Mouse (Mus musculus) heart, embryonic 13.5 days (tissue): ENCODE measurements around the gene Fam208b. TPM values are rescaled to one million over a fixed set of nuclear protein-coding genes. Genes with fewer than 3 reads are reported as not detected.
A peak's percentile ranks its signal among the peaks of the same experiment; 100 is the strongest.

ENCODE experiments used
- ATAC-seq: fragments of 200-750 bp; cut with Nextera tagmentation; 2 replicates; pipeline ENCODE4 v1.8.0; 2017; ENCODE audit warnings: moderate TSS enrichment; ENCODE audit not compliant: insufficient number of reproducible peaks, low FRiP score, low TSS enrichment; ENCODE audit errors: extremely low read depth
- H3K27ac ChIP-seq: fragments of 300-500 bp; sonication (generic); replicated peaks from 2 replicates; pipeline ENCODE4 v1.5.1; 2015; ENCODE audit warnings: moderate library complexity, mild to moderate bottlenecking, inconsistent platforms
- H3K27me3 ChIP-seq: fragments of 300-500 bp; sonication (generic); replicated peaks from 2 replicates; pipeline ENCODE4 v1.6.1; 2015; ENCODE audit warnings: mild to moderate bottlenecking, inconsistent platforms
- H3K36me3 ChIP-seq: fragments of 300-500 bp; sonication (generic); 2 replicates; pipeline ENCODE4 v1.6.1; 2015; ENCODE audit warnings: mild to moderate bottlenecking, inconsistent platforms
- H3K4me1 ChIP-seq: fragments of 300-500 bp; sonication (generic); 2 replicates; pipeline ENCODE4 v1.6.1; 2015; ENCODE audit warnings: inconsistent platforms
- H3K4me2 ChIP-seq: fragments of 300-500 bp; sonication (generic); 2 replicates; pipeline ENCODE4 v1.6.1; 2015; ENCODE audit warnings: inconsistent platforms, mild to moderate bottlenecking, moderate library complexity
- H3K4me3 ChIP-seq: fragments of 300-500 bp; sonication (generic); 2 replicates; pipeline ENCODE4 v1.5.1; 2015; ENCODE audit warnings: moderate library complexity, mild to moderate bottlenecking, inconsistent platforms
- H3K9ac ChIP-seq: fragments of 300-500 bp; sonication (generic); 2 replicates; pipeline ENCODE4 v1.6.1; 2015; ENCODE audit warnings: inconsistent platforms, mild to moderate bottlenecking, moderate library complexity
- H3K9me3 ChIP-seq: fragments of 300-500 bp; sonication (generic); 2 replicates; pipeline ENCODE4 v1.6.1; 2016; ENCODE audit warnings: inconsistent platforms
- WGBS: fragments of 180-500 bp; shearing (Covaris S2); methylation state at CpG from one replicate; pipeline ENCODE4 v1.1.7; 2015; ENCODE audit warnings: mixed read lengths; 5-methylcytosine and 5-hydroxymethylcytosine counted together
- polyA plus RNA-seq: library from polyadenylated mRNA; unstranded; fragments of >200 nt; fragmentation: Nextera tagmentation; extraction: Ambion mirVana; gene quantifications from 2 replicates; pipeline ENCODE4 v1.2.1, GENCODE M21; 2015

Gene Fam208b
- polyA plus RNA-seq, 1 experiment from 2014 or later, result 9.3 TPM

DNA sequence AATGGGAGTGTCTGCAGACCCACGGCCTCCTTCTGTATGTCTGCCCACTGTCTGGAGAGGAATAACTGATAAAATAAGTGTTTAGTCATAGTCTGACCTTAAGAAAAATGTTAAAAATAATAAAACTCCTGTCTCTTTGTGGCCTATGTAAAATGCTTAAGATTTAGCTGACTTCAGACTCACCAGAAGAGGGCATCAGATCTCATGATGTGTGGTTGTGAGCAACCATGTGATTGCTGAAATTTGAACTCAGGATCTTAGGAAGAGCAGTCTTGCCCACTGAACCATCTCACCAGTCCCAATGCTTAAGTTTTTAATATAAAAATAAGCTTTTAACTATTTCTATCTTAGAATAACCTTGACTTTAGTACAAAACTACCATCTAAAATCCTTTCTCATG is 47.8 kb downstream of the Fam208b start:
- H3K9me3 ChIP-seq, result no peaks in the 10 kb centered on the region
- no peak for ATAC-seq
- H3K4me3 ChIP-seq, result no peak overlapping the region
- WGBS, result 86% methylated on average over 1 of the region's 1 CpGs
- H3K27me3 ChIP-seq, result no peaks in the 10 kb centered on the region
- H3K4me2 ChIP-seq, result no peak overlapping the region
- H3K4me1 ChIP-seq, result no peaks in the 10 kb centered on the region
- H3K9ac ChIP-seq, result no peak overlapping the region
- H3K36me3 ChIP-seq, result peaks cover 88% of the 10 kb centered on the region
- H3K27ac ChIP-seq, result no peak overlapping the region

GRCm38 (mm10) chr13:3547856-3548255 is 63.1 kb downstream of the Fam208b start:
- ATAC-seq, result no peak
- Histone ChIP-seq H3K27ac (no peak overlapping the region), H3K36me3 (peaks cover 50% of the 10 kb centered on the region), H3K4me2 (no peak overlapping the region), H3K4me1 (peaks cover 36% of the 10 kb centered on the region), H3K9ac (no peak overlapping the region), H3K27me3 (no peaks in the 10 kb centered on the region), H3K4me3 (no peak overlapping the region), H3K9me3 (no peaks in the 10 kb centered on the region)
- 86% methylated on average over 6 of the region's 6 CpGs for WGBS

DNA sequence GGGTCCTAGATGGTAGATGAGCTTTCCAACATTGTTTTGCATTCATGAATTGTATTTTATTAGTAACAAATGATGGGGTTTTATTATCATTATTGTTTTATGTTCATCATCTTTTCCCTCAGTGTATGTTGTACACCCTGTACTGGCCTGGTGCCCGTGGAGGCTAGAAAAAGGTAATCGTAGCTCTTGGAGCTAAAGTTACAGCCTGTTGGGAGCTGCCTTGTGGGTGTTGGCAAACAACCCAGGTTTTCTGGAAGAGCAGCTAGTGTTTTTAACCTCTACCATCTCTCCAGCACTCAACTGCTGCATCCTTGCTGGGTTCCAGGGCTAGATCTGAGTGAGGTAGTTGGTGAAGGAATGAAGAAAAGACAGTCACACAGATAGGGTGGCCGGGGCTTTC is 63.5 kb downstream of the Fam208b start:
- Histone ChIP-seq H3K9me3 (no peaks in the 10 kb centered on the region), H3K4me1 (peaks cover 38% of the 10 kb centered on the region), H3K4me3 (no peak overlapping the region), H3K4me2 (no peak overlapping the region), H3K36me3 (peaks cover 46% of the 10 kb centered on the region), H3K9ac (no peak overlapping the region), H3K27ac (no peak overlapping the region), H3K27me3 (no peaks in the 10 kb centered on the region)
- WGBS, result 76% methylated on average over 3 of the region's 3 CpGs
- ATAC-seq, result no peak

- no peak overlapping the region for H3K9ac ChIP-seq
- no peak for ATAC-seq
- H3K4me1 ChIP-seq, result peaks cover 60% of the 10 kb centered on the region
- H3K27me3 ChIP-seq, result no peaks in the 10 kb centered on the region
- H3K9me3 ChIP-seq, result no peaks in the 10 kb centered on the region
- H3K27ac ChIP-seq, result peak overlapping the region; percentile 45; the same call in 1 of the 2 replicates
- H3K4me2 ChIP-seq, result no peak overlapping the region
- peaks cover 28% of the 10 kb centered on the region for H3K36me3 ChIP-seq
- 64% methylated on average over 5 of the region's 5 CpGs for WGBS
- H3K4me3 ChIP-seq, result no peak overlapping the region
These were observed 66.0 kb downstream of the Fam208b start for GRCm38 (mm10) chr13:3544925-3545324.

DNA sequence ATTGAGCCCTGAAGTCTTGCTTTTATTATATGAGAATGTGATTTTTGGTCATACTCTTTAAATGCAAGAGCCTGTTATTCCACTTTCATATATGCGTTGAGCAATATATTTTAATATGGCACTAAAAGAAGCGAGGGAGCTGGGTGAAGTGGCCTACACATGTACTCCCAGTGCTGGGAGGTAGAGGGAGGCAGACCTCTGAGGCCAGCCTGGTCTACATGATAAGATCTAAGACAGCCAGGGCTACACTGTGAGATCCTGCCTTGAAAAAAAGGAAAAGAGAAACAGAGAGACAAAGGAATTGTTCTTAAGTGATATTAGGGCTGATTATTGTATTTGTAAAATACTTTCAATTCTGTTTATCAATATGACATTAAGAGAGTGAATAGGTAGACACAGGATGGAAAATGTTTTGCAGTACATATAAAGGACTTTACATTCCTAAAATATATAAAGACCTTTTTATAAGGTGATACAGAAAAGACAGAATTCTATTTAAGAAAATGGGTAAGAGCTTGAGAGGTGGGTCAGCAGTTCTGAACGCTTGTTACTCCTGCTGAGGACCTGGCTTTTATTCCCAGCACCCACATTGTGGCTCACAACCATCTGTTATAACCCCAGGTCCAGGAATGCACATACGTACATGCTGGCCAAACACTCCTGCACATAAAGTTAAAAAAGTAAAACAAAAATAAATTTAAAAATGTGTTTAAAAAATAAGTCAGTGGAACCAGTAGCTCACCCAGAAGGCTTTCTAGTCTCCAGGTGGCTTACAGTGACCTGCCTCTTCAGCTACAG is 66.6 kb downstream of the Fam208b start:
- Histone ChIP-seq H3K9ac (no peak overlapping the region), H3K27me3 (no peaks in the 10 kb centered on the region), H3K4me2 (no peak overlapping the region), H3K4me1 (peaks cover 66% of the 10 kb centered on the region), H3K4me3 (no peak overlapping the region), H3K27ac (peak overlapping the region; percentile 45; the same call in 1 of the 2 replicates), H3K9me3 (no peaks in the 10 kb centered on the region), H3K36me3 (peaks cover 22% of the 10 kb centered on the region)
- 91% methylated on average over 4 of the region's 4 CpGs for WGBS
- no peak for ATAC-seq

- peak overlapping the region; percentile 92 for H3K4me2 ChIP-seq
These were observed 69.6 kb downstream of the Fam208b start for GRCm38 (mm10) chr13:3541159-3541782.

GRCm38 (mm10) chr13:3540166-3540565 is 70.7 kb downstream of the Fam208b start:
- 53% methylated on average over 2 of the region's 2 CpGs for WGBS
- ATAC-seq, result no peak

More at GRCm38 (mm10) chr13:3541159-3541782, 69.6 kb downstream of the Fam208b start:
- Histone ChIP-seq H3K27ac (no peak overlapping the region), H3K9ac (no peak overlapping the region; the same call in 1 of the 2 replicates), H3K9me3 (no peaks in the 10 kb centered on the region), H3K27me3 (no peaks in the 10 kb centered on the region), H3K4me3 (no peak overlapping the region), H3K36me3 (peaks cover 8% of the 10 kb centered on the region; the same call in 1 of the 2 replicates), H3K4me1 (peaks cover 61% of the 10 kb centered on the region)
- 94% methylated on average over 2 of the region's 2 CpGs for WGBS
- no peak for ATAC-seq

GRCm38 (mm10) chr13:3538969-3539562 is 71.8 kb downstream of the Fam208b start:
- H3K9me3 ChIP-seq, result no peaks in the 10 kb centered on the region
- peak overlapping the region; percentile 99 for H3K9ac ChIP-seq
- ATAC-seq, result no peak
- peak overlapping the region; percentile 99 for H3K4me3 ChIP-seq
- 4% methylated on average over 15 of the region's 15 CpGs for WGBS
- no peaks in the 10 kb centered on the region for H3K36me3 ChIP-seq
- no peaks in the 10 kb centered on the region for H3K27me3 ChIP-seq
- H3K4me2 ChIP-seq, result peak overlapping the region; percentile 92
- peaks cover 40% of the 10 kb centered on the region for H3K4me1 ChIP-seq
- peak overlapping the region; percentile 100 for H3K27ac ChIP-seq

More at GRCm38 (mm10) chr13:3540166-3540565, 70.7 kb downstream of the Fam208b start:
- H3K4me2 ChIP-seq, result peak overlapping the region; percentile 92
- H3K9me3 ChIP-seq, result no peaks in the 10 kb centered on the region
- no peak overlapping the region for H3K27ac ChIP-seq
- H3K27me3 ChIP-seq, result no peaks in the 10 kb centered on the region
- H3K4me1 ChIP-seq, result peaks cover 50% of the 10 kb centered on the region
- H3K9ac ChIP-seq, result peak overlapping the region; percentile 99
- no peaks in the 10 kb centered on the region for H3K36me3 ChIP-seq
- H3K4me3 ChIP-seq, result peak overlapping the region; percentile 99

DNA sequence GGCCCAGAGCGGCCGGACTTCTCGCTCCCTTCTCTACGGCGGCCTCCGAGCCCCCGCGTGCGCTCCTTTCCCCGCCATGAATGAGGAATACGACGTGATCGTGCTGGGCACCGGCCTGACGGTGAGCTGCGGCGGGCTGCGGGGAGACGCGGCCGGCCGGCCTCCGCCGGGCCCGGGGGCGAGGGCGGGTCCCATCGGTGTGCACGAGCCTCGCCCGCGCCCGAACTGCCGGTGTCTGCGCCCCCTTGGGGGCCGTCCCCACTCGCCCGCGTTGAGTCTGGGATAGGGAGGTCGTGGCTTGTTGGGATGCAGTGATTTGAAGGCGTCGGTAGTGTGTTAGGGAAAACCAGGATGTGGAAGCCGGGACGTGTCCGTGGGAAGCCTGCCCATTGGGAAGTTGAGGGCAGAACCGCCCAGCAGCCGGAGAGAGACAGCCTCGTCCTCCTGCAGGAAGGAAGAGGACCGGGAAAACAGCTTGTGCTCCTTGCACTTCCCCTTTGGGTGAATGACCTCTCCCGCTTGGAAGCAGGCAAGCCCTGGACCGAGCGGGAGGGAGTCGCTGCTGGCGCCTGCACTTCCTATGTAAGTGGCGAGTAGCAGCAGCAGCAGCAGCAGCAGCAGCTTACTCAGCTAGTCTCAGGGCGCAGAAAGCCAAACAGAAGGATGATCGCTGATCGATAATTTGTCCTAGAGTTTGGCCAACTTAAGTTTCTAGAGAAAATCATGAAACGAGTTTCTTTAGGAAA is 72.5 kb downstream of the Fam208b start:
- Histone ChIP-seq H3K27ac (peak overlapping the region; percentile 100), H3K4me3 (peak overlapping the region; percentile 99), H3K9ac (peak overlapping the region; percentile 99), H3K36me3 (no peaks in the 10 kb centered on the region), H3K4me1 (peaks cover 39% of the 10 kb centered on the region), H3K4me2 (peak overlapping the region; percentile 92), H3K27me3 (no peaks in the 10 kb centered on the region), H3K9me3 (no peaks in the 10 kb centered on the region)
- under 1% methylated on average over 58 of the region's 59 CpGs for WGBS
- ATAC-seq, result peak; percentile 71

DNA sequence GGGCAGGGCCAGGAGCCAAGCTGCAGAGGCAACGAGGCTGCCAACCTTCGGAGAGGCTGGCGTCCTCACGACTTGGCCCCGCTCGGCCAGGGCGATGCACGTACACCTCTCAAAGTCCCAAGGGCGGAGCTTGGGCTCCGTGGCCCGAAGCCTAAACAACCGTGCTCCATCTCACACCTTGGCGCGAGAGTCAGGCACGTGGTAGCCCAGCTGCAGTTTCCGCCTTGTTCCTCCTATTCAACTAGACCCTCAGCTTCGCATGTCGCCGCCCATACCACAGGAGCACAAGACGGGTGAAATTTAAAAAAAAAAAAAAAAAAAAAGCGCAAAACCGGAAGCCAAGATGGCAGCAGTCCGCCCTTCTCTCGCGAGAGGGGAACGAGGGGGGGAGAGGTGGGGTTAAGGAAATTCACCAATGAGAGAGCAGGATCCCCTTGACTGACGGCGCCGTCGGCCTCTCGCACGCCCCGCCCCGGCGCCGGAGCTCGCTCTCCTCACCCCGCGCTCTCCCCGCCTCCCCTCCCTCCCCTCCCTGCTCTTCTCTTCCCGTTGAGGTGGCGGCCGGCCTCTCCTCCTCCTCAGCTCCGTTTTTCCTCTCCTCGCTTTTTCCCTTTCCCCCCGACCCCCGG is 73.2 kb downstream of the Fam208b start, which contains the start of gene Gdi2:
TSS of gene Gdi2 (plus strand) at position 470 of the 629 bp plus-strand sequence.
- peak within 1 kb of the TSS; percentile 99 for H3K4me3 ChIP-seq
- peak within 1 kb of the TSS; percentile 92 for H3K4me2 ChIP-seq
- H3K9me3 ChIP-seq, result no peaks in the 10 kb centered on the region
- ATAC-seq, result peak; percentile 93
- WGBS, result 1% methylated on average over 41 of the region's 47 CpGs
- no peaks in the 10 kb centered on the region for H3K27me3 ChIP-seq
- peaks cover 38% of the 10 kb centered on the region for H3K4me1 ChIP-seq
- no peaks in the 10 kb centered on the region for H3K36me3 ChIP-seq
- peak within 1 kb of the TSS; percentile 100 for H3K27ac ChIP-seq
- H3K9ac ChIP-seq, result peak within 1 kb of the TSS; percentile 99
